Mouse (Mus musculus): ENCODE results near the gene Rsc1a1.

The Rsc1a1 gene

DNA sequence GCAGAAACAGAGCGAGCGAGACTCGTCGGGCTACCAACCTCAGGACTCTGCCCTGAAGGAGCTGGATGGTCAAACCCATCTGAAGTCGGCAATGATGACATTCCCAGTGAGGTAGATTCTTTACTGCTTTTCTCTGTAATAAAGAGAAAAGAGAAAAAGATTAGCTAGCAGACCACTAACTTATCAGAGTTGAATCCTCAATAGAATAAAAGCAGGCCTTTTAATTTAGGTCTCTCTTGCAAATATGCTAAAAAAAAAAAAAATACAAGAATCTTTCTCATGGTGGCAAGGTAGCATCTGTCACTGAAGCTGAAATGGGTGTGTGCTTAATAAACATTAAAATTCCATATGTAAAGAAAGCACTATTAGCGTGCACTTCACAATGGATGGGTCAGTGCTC lies at the start of gene Rsc1a1:
TSS of gene Rsc1a1 (minus strand) at position 101 of the 400 bp plus-strand sequence.
- DNase-seq: no peak

DNA sequence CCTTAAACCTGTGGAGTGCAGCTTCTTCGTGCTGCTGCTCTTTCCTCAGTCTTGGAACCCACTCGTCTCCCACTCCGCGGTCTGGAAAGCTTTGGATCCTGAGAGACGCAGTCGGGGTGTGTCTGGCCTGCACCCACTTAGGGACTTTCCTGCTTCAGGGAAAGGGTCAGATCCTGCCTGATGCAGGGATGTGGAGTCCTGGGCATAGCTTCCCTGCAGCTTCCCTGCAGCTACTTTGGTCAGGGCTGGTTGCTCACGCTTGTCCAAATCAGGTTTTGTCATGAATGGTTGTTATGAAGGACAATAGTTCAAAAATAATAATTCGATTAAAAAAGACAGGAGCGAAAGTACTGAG lies 49.8 kb upstream of the Rsc1a1 start:
- DNase-seq: no peak

DNA sequence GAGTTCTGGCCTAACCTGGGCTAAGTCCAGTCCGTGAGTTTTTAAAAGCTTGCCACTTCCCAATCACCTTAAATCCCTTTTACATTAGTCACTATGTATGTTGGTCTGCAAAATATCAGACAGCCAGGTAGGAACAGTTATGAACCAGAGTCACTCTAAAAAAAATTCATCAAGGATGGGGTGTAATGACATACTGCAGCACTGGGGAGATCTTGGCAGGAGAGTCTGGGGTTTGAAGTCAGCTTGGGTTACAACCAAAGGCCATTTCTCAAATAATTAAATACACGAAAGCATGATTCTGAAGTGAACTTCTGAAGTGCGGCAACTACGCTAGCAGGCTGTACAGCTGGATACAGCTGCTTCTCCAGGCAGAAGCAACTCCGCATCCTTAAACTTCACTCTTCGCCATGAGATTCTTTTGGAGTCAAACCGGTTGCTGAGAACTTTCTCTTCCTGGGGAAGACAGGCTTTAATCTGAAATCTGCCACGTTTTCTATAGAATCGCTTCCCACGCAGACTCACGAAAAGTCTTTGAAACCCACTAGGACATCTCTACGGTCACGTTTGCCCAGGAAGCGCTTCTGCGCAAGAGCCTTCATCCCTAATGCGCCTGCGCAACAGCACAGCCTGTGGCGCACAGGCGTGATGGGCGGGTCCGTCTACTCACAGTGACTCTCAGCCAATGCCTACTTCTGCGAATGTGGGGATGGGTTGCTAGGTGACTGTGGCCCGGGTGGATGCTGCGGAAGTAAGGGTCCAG lies 49.2 kb upstream of the Rsc1a1 start:
- DNase-seq: peak; percentile 89

DNA sequence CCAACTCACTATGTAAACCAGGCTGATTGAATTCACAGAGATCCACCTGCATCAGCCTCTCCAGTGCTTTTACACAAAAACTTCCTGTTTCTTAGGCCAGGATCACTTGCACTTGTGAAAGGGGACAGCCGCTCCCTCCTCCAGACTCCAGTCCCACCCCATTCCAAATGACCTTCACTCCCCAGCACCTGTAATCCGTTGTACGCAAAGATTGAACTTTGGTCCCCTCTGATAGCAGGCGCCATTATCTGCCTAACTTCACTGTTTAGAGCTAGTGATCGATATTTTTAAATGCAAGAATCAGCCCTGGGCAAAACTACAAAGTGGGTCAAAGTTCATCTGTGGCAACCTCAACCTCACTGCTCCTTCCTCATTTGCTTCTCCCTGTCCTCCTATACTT lies 46.4 kb upstream of the Rsc1a1 start:
- no peak for DNase-seq

DNA sequence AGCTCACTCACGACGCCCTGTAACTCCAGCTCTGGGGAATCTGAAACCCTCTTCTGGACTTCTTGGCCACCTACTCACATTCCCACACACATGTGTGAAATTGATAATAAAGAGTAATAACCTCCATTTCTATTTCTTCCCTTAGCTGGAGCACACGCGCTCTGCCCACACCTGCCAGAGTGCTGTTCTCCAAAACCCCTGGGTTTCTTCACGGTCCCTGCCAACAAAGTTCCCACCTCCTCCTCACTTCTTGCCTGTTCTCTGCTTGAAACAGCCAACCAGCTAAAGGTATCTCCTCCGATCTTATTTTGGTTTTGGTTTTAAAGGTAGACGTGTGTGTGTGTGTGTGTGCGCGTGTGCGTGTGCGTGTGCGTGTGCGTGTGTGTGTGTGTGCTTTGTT lies 45.0 kb upstream of the Rsc1a1 start:
- DNase-seq: no peak

DNA sequence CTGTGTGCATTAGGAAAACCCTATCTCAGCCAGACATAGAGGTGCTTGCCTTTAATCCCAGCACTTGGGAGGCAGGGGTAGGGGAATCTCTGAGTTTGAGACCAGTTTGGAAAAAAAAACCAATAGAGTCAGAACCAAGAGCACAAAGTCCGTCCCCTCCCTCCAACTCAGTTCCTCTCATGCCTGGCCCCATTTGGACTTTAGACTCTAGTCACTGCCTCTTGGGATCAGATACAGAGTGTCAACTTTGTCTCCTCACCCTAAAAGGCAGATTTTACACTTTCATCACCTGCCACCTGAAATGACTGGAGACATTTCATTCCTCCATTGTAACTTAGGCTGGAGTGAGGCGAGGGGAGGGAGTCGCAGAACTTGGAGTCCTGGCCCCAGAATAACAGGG lies 43.9 kb upstream of the Rsc1a1 start:
- DNase-seq: no peak

DNA sequence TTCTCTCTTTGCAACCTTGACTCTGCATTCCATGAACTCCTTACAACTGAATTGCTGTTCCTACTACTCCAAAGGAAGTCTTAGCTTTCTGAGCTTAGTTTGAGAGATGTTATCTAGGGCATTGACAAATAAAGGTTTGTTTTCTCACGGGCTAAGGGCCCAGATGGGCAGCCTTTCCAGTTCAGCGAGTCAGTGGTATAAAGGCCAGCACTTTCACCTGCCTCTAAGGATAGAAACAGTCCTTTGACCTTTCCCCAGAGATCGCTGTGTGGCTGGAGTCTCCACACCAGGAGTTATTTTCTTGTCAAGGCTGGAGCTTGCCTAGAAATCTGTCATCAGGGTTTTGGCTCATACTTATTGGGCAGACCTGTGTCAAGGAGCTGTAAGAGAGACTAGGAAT lies 40.3 kb upstream of the Rsc1a1 start:
- DNase-seq: no peak

DNA sequence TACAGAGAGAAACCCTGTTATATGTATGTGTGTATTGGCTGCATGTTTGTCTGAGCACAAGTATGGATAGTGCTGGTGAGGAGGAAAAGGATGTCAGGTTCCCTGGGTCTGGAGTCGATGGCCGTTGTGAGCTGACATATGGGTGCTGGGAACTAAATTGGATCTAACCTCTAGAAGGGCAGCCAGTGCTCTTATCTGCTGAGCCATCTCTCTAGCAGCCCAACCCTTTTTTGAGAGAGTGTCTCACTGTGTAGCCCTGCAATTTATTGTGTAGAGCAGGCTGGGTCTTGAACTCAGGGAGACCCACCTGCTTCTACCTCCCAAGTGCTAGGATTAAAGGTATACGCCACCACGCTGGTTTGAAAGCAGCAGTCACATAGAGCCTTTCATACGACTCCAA lies 39.9 kb upstream of the Rsc1a1 start:
- no peak for DNase-seq

DNA sequence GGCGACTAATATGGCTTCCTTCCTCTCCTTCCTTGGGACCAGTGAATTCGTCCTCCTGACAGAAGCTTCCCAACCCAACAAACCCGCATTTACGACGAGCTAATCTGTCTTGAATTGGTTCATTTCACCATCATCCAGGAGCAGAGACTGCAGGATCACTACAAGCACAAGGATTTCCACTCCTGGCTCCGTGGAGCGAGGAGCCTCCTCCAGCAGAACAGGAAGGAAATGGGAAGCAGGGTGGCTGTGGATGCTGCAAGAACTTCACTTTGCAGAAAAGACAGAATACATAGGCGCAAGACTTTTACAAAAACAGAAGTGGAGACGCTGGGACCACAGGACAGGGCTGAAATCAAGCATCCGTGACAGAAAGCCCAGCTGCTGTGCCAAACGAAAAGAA lies 39.2 kb upstream of the Rsc1a1 start:
- no peak for DNase-seq

DNA sequence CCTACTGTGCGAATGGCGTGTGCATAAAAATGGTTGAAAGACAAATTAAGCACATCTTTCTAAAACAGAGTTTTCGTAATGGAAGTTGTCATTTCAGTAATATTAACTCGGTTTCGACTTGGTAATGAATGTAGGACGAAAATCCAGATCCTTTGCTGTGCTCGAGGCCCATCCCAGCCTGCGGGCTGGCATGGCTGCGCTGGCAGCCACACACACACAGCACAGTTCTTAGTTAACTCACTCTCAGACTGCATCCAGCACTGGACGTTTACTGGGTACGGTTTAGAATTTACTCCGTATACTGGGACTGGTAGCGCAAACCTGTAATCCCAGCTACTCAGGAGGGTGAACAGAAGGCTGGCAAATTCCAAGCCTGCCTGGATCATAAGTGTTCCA lies 38.3 kb upstream of the Rsc1a1 start:
- no peak for DNase-seq

DNA sequence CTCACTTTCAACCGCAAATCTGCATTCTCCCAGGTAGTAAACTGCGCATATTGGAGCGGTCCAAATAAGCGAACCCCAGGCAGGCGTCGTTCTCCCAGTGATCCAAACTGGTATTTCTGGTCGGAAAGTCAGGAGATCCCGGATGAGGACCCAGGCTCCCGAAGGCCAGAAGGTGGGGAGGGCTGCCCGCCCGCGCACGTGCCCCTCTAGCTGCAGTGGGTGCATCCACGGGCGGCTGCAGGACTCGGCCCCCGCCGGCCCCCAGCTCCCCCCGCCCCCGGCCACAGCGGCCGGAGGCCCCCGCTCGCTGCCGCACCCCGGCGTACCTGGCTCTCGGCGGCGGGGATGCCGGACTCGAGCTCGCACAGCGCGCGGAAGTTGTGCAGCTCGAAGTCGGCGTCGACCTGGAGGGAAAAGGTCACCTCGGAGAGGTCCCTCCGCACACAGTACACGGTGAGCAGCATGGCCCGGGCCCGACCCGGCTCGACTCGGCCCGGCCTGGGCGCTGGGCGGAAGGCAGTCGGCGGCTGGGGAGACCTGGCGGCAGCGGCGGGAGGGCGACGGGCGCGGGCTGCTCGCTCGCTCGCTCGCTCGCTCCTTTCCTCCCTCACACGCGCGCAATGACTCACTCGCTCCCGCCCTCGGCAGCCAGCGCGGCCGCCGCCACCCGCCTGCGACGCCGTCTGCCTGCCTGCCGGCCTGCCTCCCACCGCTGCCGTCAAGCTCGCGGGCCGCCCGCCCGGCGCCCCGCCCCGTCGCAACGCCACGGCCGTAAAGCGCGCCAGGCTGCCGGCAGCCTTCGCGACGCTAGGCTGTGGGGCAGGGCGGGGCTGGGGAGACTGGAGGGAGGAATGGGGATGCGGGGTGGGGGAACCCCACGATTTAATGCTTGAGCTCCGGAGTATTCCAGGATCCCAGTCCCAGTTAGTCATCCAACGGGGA lies 37.6 kb upstream of the Rsc1a1 start, which contains the start of gene Ddi2:
TSS of gene Ddi2 (minus strand) at position 689 of the 942 bp plus-strand sequence.
- DNase-seq: peak; percentile 91

DNA sequence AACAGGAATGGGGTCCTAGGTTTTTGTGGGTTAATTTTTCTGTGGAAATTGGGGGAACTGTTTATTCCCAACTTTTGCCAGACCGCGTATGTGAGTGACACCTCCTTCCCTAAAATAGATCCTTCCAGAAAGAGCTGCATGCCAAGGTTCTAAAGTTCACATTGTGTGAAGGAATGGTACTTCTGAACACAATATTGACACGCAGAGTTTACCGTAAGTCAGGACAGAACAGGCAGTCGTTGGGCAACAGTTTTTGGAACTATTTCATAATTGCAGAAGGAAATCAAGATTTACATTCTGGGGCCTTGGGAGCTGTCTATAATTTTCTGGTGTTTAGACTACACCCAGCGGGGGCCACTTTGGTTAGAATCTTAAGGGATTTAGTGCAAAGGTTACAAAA lies 36.6 kb upstream of the Rsc1a1 start:
- DNase-seq: no peak

DNA sequence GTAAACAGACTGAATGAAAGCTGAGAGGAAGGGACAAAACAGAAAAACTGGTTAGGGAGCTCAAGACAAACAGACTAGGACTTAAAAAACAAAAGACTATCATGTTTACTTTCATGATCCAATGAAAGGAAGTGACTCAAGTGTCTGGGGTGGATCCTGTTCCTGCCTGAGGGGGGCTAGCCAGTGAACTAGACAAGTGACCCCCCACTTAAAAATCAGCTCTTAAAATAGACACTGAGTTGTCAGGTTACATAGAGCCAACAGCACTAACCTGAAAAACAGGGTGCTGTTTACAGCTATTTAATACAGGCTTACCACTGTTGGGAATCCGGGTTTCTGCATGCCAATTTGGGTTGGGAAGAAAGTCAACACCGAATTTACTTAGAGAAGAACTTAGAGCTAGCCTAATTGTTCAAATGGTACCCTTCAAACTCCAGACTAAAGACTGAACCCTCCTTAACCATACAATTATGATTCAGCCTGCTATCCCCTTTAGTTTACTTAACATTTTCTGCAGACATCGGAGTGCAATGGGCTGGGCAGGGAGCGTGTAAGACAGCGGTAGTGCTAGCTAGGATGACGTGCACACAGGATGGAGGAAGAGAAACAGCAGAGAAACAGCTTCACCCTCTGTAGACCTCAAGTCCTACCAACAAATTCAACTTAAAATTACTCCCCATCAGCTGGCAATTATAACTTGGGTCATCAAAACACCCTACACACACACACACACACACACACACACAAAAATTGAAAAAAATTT lies 35.5 kb upstream of the Rsc1a1 start:
- no peak for DNase-seq

DNA sequence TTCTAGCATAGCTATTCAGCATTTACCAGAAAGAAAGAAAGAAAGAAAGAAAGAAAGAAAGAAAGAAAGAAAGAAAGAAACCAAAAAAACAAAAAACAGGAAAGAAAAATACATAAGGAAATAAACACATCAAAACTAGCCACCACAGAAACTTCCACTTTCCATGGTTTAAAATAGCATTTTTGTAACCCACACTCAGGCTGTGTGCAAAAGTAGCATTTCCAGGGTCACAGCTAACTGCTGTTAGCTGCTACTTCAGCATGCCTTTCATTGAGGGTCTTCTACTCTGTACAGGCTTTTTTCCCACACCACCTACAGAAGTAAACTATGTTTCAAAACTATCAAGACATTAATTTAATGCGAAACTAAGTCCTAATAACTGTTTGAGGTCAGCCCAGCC lies 33.9 kb upstream of the Rsc1a1 start:
- DNase-seq: no peak

DNA sequence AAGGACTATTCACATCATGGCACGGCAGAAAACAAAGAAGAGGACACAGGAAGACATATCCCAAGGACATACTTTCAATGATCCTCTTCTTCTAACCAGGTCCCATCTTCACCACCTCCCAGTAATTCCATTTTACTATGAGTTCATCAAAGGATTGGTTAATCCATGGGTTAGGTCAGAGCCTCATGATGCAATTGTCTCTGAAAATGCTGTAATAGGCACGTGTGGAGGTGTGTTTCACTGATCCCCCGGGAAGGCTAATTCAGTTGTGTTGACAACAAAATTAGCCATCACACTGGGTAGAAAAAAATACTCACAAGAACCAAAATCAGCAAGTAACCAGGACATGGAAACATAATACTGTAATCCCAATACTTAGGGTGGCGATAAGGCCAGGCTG lies 32.2 kb upstream of the Rsc1a1 start:
- DNase-seq: no peak

DNA sequence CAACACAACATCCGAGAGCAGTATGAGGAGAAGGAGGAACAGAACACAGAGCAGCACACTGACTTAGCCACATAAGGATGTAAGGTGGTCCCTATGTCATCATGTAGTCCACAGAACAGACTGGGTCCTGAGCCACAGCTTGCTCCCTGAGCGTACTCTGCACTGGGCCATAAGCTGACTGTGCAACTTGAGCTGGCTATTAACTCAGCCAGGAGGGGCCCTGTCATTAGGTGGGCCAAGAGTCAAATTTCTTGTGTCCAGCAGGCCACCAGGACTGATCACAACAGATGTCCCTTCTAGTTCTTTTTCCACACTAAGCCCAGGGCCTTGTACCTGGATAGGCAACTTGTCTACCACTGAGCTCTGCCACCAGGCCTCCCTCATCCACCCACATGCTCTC lies 29.6 kb upstream of the Rsc1a1 start:
- no peak for DNase-seq

DNA sequence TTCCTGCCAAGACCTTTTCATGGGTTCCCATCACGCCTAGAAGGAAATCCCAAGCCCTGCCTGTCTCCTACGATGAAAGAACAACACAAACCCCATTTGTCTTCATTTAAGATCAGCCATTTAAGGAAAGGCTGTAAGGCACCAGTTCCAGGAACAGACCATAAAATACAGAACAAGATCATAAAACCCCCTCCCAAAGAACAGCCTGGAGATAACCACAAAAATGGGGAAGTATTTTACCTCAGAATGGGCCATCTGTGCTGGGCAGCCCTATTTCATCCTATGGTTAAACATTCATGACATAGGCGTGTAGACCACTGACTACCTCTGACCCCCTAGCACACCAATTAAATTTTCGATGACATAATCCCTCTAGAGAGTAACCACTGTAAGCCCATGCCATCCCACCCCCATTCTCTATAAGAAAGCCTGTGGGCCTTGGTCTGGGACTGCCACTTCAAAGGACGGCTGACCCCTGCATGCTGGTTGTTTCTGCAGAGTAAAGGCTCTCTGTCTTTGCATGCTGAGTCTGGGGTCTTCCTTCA lies 28.3 kb upstream of the Rsc1a1 start:
- no peak for DNase-seq

DNA sequence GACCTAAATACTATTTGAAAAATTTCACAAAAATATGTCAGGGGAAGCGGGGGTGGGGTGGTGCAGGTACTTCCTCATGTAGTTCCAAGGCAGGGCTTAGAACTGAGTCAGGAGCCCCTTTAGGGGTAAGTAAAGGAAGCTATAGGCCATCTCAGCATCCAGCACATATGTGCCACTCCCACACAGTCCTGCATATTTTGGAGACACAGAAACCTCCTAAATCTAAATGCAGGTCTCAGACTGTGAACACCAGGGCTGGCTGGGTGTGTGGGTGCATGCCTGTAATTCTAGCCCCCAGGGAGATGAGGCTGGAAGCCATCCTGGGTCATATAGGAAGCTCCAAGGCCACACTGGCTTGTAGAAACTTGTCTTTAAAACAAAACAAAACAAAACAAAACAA lies 25.9 kb upstream of the Rsc1a1 start:
- DNase-seq: no peak

DNA sequence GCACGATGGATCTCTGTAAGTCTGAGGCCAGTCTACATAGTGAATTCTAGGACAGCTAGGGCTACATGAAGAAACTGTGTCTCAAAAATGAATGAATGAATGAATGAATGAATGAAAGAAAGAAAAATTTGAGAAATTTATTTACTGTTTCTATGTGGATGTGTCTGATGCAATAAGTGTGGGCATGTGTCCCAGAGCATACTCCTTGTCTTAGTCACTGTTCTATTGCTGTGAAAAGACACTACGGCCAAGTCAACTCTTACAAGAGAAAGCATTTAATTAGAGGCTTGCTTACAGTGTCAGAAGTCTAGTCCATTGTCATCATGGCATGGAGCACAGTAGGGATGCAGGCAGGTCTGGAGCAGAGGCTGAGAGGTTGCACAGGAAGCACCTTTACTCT lies 23.6 kb upstream of the Rsc1a1 start:
- no peak for DNase-seq

DNA sequence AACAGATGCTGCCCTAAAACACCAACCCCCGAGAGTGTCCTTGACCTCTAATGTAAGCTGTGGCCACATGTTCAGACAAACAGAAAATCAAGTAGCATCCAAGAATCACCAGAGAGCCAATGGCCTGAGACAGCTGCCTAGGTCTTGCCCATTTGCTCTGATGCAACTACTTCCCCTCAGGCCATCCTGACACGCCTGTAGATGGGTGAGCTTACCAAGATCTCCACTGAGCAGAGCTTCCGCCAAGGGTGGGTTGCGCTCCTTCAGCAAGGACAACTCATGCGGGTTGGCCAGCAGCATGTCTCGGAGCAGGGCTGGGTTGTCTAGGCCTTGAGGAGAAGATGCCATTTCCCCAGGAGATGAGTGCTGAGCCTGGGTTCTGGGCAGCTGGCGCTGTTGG lies 22.6 kb upstream of the Rsc1a1 start:
- no peak for DNase-seq

DNA sequence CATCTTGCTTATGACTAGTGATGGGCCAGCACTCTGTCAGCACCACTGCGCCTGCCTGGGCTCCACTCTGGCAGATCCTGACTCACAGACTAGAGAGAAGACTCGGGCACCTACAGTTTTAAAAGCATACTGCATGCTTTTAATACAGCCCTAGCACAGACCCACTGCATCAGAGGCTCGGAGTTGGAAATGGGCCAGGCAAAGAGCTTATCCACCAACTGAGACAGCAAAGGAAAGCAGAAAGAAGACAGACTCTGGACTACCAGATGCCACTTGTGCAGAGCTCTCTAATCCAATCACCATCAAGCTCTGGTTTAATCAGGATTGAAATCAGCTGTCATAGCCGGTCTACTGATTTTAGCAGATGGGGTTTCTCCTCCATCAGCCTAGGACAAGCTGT lies 19.9 kb upstream of the Rsc1a1 start:
- no peak for DNase-seq

DNA sequence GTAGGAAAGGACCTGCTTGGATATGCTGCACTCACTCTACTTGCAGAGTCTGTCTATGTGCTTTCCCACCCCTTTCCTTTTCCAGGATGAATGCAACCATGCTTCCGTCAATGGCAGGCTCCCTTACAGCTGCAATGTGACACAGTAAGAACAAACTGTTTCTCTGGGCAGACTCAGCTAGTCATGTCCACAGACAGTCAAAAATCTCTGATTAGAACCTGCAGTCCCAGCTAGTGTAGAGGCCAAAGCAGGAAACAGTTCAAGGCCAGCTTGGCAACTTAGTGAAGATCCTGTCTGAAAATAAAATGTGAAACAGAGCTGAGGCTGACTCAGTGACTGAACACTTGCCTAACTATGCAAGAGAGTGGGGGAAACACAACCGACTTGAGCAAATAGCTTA lies 19.2 kb upstream of the Rsc1a1 start:
- DNase-seq: no peak

DNA sequence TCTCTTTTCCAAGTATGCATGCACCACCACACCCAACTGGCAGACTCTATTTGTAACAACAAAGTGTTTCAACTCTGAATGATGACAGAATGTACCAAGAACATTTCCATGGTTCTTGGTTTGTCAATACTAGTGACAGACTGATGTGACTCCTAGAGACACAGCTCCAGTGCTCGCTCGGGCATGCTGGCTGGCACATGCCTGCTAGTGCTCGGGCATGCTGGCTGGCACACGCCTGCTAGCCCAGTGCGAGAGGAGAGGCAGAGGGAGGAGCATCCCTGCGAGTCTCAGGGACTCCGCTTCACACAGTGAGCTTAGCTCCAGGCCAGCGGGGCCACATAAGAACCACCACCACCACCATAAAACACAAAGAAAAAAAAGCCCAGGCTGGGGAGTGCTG lies 9.3 kb upstream of the Rsc1a1 start:
- DNase-seq: no peak
